In the genomic region with DNA sequence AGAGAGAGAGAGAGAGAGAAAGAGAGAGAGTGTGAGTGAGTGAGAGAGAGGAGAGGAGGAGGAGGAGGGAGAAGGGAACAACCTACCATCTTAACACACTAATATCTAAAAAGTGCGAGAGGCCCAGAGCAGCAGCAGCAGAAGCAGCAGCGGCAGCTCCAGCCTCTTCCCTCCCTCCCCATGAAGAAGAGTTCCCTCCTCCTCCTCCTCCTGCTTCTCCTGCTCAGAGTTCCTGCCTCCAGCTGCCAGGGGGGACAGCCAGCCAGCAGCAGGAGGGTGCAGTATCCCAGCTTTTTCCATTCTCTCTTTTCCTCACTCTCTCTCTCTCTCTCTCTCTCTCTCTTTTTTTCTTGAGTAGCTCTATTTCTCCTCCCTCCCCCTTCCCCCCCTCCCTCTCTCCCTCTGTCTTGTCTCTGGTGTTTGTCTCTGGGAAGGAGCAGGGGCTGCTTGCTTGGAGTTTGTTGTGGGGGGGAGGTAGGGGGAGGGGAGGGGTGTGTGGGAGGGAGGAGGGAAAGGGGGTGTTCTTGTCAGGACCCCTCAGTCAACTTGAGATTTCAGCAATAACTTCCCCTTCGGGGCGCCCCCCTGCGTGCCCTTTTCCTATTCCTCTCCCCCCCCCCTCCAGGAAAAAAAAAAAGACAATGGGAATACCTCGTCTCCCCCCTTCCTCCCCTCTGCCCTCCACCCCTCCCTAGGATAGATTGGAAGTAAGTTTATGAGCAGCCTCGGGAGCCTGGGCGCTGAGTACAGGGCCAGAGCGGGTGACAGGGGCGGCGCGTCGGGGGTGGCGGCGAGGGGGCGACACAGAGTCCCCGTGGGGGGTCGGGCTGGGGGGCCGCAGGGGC, we compare ENCODE assay signal across 8 mouse cellular contexts.
DNase-seq lines count a peak whose midpoint lies in the region; ATAC-seq and TF ChIP-seq lines count a peak whose summit lies in the region.

No protein-coding gene starts in this region.

- peak overlapping the region; percentile 75 for H3K4me2 ChIP-seq in embryonic facial prominence, embryonic 12.5 days (replicated peaks)
- peak overlapping the region; percentile 80 for H3K4me2 ChIP-seq in limb, embryonic 15.5 days
- peak overlapping the region; percentile 81 for H3K4me2 ChIP-seq in stomach, embryonic 14.5 days (replicated peaks; ENCODE audit: low read depth, low read length)

- no peaks in the 10 kb centered on the region for H3K27me3 ChIP-seq in embryonic facial prominence, embryonic 12.5 days
- no peaks in the 10 kb centered on the region for H3K27me3 ChIP-seq in heart, adult 2 months (ENCODE audit: control insufficient read depth, insufficient read depth, low read length)
- H3K27me3 ChIP-seq in limb, embryonic 15.5 days = no peaks in the 10 kb centered on the region
- no peaks in the 10 kb centered on the region for H3K27me3 ChIP-seq in stomach, embryonic 14.5 days (ENCODE audit: control insufficient read depth, insufficient read depth, low read length)

- TF ChIP-seq CTCF in heart, adult 2 months (IDR thresholded peaks at IDR 0.05) = no peak

- peak overlapping the region; percentile 100 for H3K27ac ChIP-seq in embryonic facial prominence, embryonic 12.5 days
- peak overlapping the region; percentile 96 for H3K27ac ChIP-seq in heart, adult 2 months
- peak overlapping the region; percentile 100 for H3K27ac ChIP-seq in limb, embryonic 15.5 days
- H3K27ac ChIP-seq in stomach, embryonic 14.5 days (ENCODE audit: low read length) = peak overlapping the region; percentile 99

- TF ChIP-seq EP300 in heart, adult 2 months (IDR thresholded peaks at IDR 0.05; ENCODE audit: insufficient read depth, low read depth, low read length) = no peak

- no peaks in the 10 kb centered on the region for H3K9me3 ChIP-seq in embryonic facial prominence, embryonic 12.5 days
- H3K9me3 ChIP-seq in limb, embryonic 15.5 days = no peaks in the 10 kb centered on the region
- no peaks in the 10 kb centered on the region for H3K9me3 ChIP-seq in stomach, embryonic 14.5 days (ENCODE audit: control insufficient read depth, low read depth, low read length)

- peak overlapping the region; percentile 90 for H3K9ac ChIP-seq in embryonic facial prominence, embryonic 12.5 days
- peak overlapping the region; percentile 69 for H3K9ac ChIP-seq in heart, adult 2 months (ENCODE audit: low read depth, low read length)
- peak overlapping the region; percentile 54 for H3K9ac ChIP-seq in limb, embryonic 15.5 days
- peak overlapping the region; percentile 90 for H3K9ac ChIP-seq in stomach, embryonic 14.5 days (replicated peaks; ENCODE audit: low read depth, low read length)

- H3K4me3 ChIP-seq in embryonic facial prominence, embryonic 12.5 days = peak overlapping the region; percentile 74
- peak overlapping the region; percentile 74 for H3K4me3 ChIP-seq in heart, adult 2 months
- peak overlapping the region; percentile 82 for H3K4me3 ChIP-seq in limb, embryonic 15.5 days
- H3K4me3 ChIP-seq in stomach, embryonic 14.5 days (ENCODE audit: low read depth, low read length) = peak overlapping the region; percentile 80

- peak; percentile 20; the same call in 1 of the 2 replicates for TF ChIP-seq POLR2A in heart, adult 2 months (IDR thresholded peaks at IDR 0.05; ENCODE audit: insufficient read depth, low read depth, low read length)

- intact Hi-C loops in heart, adult 2 months (cut with DNase I) = loop anchor here (5.0 kb wide), 3 partner anchors 127 to 248 kb away; a partner anchor contains a TSS

- H3K4me1 ChIP-seq in embryonic facial prominence, embryonic 12.5 days = peaks cover 26% of the 10 kb centered on the region
- H3K4me1 ChIP-seq in heart, adult 2 months (ENCODE audit: control insufficient read depth, insufficient read depth, low read length) = peaks cover 4% of the 10 kb centered on the region
- peaks cover 24% of the 10 kb centered on the region for H3K4me1 ChIP-seq in limb, embryonic 15.5 days
- peaks cover 25% of the 10 kb centered on the region for H3K4me1 ChIP-seq in stomach, embryonic 14.5 days (ENCODE audit: control insufficient read depth, insufficient read depth, low read length)

- peak; percentile 18 for ATAC-seq in embryonic facial prominence, embryonic 12.5 days (ENCODE audit: insufficient number of reproducible peaks, insufficient read depth, low FRiP score, low TSS enrichment)
- peak; percentile 59 for ATAC-seq in limb, embryonic 15.5 days (ENCODE audit: insufficient number of reproducible peaks, low FRiP score, low TSS enrichment, low read depth)
- ATAC-seq in monocyte, adult 5-6 weeks (replicated peaks; ENCODE audit: insufficient number of reproducible peaks, low FRiP score, low TSS enrichment, poor library complexity, severe bottlenecking) = 0 out of 2 replicates have a peak, but pooled peaks have one; percentile 41
- peak; percentile 57; the same call in 1 of the 2 replicates for ATAC-seq in stomach, embryonic 14.5 days (ENCODE audit: insufficient number of reproducible peaks, insufficient read depth, low FRiP score, low read depth)

- H3K36me3 ChIP-seq in embryonic facial prominence, embryonic 12.5 days = no peaks in the 10 kb centered on the region
- peaks cover 13% of the 10 kb centered on the region for H3K36me3 ChIP-seq in heart, adult 2 months (ENCODE audit: control insufficient read depth, insufficient read depth, low read length)
- H3K36me3 ChIP-seq in limb, embryonic 15.5 days = no peaks in the 10 kb centered on the region
- H3K36me3 ChIP-seq in stomach, embryonic 14.5 days (ENCODE audit: control insufficient read depth, insufficient read depth, low read length) = no peaks in the 10 kb centered on the region

- 0% methylated on average over 4 of the region's 19 CpGs for WGBS in embryonic facial prominence, embryonic 12.5 days
- WGBS in heart, adult 2 months = 1% methylated on average over 19 of the region's 19 CpGs
- 2% methylated on average over 19 of the region's 19 CpGs for WGBS in limb, embryonic 15.5 days
- 0% methylated on average over 11 of the region's 19 CpGs for WGBS in stomach, embryonic 14.5 days

- H3K79me2 ChIP-seq in heart, adult 2 months (replicated peaks; ENCODE audit: control insufficient read depth, insufficient read depth, low read length) = 0 out of 2 replicates have a peak, but pooled peaks cover 1% of the 10 kb centered on the region

- DNase-seq in spleen, adult 12 weeks (ENCODE audit: low spot score) = peak; percentile 31
- DNase-seq in spleen, postnatal 14 days (ENCODE audit: low spot score in 2 of 2) = no peak
- DNase-seq in heart, adult 2 months = peak; percentile 75 to 77
- DNase-seq in kidney, adult 9 months = peak; percentile 67

Comparison
In these comparisons a context has a peak if more than half of its experiments do, and no peak if none do; other contexts are left out.
1. DNase-seq: peak in spleen, adult 12 weeks (single experiment), heart, adult 2 months (2 of 2) and kidney, adult 9 months (single experiment); none in spleen, postnatal 14 days (0 of 2).
2. Peak in every context shown above with its lines, with median percentiles within 50 percentile points of each other: ATAC-seq, H3K27ac ChIP-seq, H3K4me2 ChIP-seq, H3K4me3 ChIP-seq and H3K9ac ChIP-seq.